In the genomic region with DNA sequence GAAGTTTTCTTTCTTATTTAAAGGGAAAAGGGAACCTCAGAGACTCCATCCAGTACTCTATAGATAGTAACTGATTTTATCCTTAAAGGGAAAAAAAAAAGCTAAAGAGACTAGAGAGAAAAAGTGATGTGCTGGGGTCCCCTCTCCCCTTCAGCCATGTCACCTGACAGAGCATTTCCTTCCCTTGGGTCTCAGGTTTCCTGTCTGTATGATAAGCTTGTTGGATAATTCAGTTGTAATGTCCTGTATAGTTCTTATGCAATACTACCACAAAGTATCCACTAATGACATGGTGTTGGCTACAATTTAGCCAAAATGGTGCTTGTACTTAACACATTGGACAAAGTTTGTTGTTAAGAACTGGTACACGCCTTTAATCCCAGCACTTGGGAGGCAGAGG, we compare ENCODE assay signal across 16 mouse cellular contexts. TPM values are rescaled to one million over a fixed set of nuclear protein-coding genes. Genes with fewer than 3 reads are reported as not detected.
"Had no signal": no experiment of that assay in that cellular context is flagged by ENCODE, and none has a peak within 500 bp of the region (broad histone marks: within the 10 kb centered on the region; RNA-seq: fewer than 3 reads in every experiment).

No protein-coding gene starts in this region.

- H3K27ac ChIP-seq: limb, embryonic 15.5 days; midbrain, embryonic 13.5 days; neural tube, embryonic 15.5 days; stomach, postnatal 0 days had no signal

- H3K9ac ChIP-seq: limb, embryonic 15.5 days; liver, embryonic 15.5 days; lung, embryonic 14.5 days; midbrain, embryonic 13.5 days; neural tube, embryonic 15.5 days had no signal

- ATAC-seq: midbrain, embryonic 13.5 days had no signal

- DNase-seq: kidney, adult 11 months; kidney, postnatal 14 days; layer of hippocampus, postnatal 36 days; lung, postnatal 10 days; lung, postnatal 4 days; right cerebral cortex, adult 18-20 months; right cerebral cortex, postnatal 25 days; thymus, postnatal 25 days had no signal

- H3K9me3 ChIP-seq: limb, embryonic 15.5 days; liver, embryonic 15.5 days; midbrain, embryonic 13.5 days; neural tube, embryonic 15.5 days had no signal

- H3K4me3 ChIP-seq: limb, embryonic 15.5 days; liver, embryonic 15.5 days; midbrain, embryonic 13.5 days; neural tube, embryonic 15.5 days had no signal

- H3K4me2 ChIP-seq: limb, embryonic 15.5 days; liver, embryonic 15.5 days; lung, embryonic 14.5 days; midbrain, embryonic 13.5 days; neural tube, embryonic 15.5 days had no signal

- H3K27me3 ChIP-seq: limb, embryonic 15.5 days; liver, embryonic 15.5 days; midbrain, embryonic 13.5 days; neural tube, embryonic 15.5 days had no signal

RNA-seq across cellular contexts. Expression of gene Drd1, which starts 25.3 kb away (rescaled TPM):
- polyA plus RNA-seq: large intestine, adult 2 months; limb, embryonic 11.5 days; liver, embryonic 15.5 days had no signal
